Mouse (Mus musculus): ENCODE data around the gene Hba-x.
A peak's percentile ranks its signal among the peaks of the same experiment; 100 is the strongest.

Hba-x gene

GRCm38 (mm10) chr11:32321196-32321565, 45.0 kb downstream of the Hba-x start:
- DNase-seq (ENCODE audit: low read depth, low spot score) = peak; percentile 70

DNA sequence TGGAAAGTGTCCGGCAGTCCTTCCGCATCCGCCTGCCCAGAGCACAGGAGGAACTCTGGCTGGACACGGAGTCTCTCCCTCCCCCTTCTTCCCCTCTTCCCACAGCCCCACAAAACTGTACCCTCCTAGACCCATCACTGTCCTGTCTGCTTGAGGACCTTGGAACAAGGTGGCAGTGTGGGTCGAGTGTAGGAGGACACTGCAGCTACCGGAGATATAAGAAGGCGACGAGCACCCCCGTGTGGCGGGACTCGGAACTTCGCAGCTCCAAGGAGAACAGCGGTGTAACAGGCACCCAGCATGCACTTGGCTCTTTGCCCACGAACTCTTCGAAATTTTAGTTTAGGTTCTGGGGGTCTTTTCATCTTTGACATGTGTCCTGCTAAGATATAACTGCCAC, 48.4 kb downstream of the Hba-x start:
- peak; percentile 90 for DNase-seq (ENCODE audit: low read depth, low spot score)

Data from mesoderm, embryonic 11.5 days (tissue).